Mouse (Mus musculus): ENCODE results near the gene Luc7l2. TPM values are rescaled to one million over a fixed set of nuclear protein-coding genes. Genes with fewer than 3 reads are reported as not detected.

The Luc7l2 gene
- 33.6 and 39.0 TPM in 2 replicates for polyA plus RNA-seq (2012; rRNA removed)

DNA sequence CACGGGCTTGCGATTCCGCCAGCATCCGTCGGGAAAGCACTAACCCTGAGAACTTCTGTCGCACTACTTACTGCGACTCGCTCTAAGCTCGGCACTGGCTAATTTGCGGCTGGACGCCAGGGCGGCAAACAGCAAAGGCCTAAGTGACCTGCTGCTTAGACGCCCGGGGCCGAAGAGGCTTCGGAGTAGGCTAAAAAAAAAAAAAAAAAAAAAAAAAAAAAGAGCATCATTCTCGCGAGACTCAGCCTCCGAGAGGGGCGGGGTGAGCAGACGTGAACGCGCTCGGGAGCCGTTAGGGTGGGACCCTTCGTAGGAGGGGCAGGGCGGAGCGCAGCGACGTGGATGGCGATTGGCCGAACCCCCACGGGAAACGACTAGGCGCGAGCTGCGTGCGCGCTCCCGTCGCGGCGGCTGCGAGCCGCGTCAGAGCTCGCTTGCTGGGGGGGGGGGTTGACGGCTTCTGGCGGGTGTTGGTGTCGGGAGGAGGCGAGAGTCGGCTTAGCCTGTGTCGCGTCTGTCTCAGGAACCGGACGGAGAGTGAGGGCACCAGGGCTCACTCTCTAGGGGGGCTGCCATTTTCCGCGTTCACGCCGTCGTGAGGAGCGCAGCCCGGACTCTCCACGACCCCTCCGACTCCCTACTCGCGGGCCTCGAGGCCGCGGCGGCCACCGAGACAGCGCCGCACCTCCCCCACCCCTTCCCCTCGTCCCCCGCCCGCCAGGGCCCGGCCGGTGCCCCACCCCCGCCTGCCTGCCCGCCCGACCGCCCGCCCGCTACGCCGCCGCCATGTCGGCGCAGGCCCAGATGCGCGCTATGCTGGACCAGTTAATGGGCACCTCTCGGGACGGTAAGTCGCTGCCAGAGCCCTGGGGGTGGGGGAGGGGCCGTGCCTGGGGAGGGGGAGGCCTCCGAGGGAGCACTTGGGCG, at the start of gene Luc7l2:
Gene Luc7l2, plus strand, starts transcription at position 273 of the 927 bp plus-strand sequence.
- H3K4me1 ChIP-seq (ENCODE audit: control insufficient read depth, insufficient read depth, low read length), result peaks cover 3% of the 10 kb centered on the region; the same call in 1 of the 2 replicates
- under 1% methylated on average over 98 of the region's 98 CpGs for WGBS
- TF ChIP-seq POLR2A (IDR thresholded peaks at IDR 0.05; ENCODE audit: borderline replicate concordance, extremely low read depth, low read depth, low read length) (peak; percentile 94), CTCF (IDR thresholded peaks at IDR 0.05; ENCODE audit: insufficient read depth, low read length) (no peak)
- DNase-seq, result peak; percentile 89
- peak within 1 kb of the TSS; percentile 86 for H3K4me3 ChIP-seq (replicated peaks; ENCODE audit: extremely low read depth, low read depth, low read length)

DNA sequence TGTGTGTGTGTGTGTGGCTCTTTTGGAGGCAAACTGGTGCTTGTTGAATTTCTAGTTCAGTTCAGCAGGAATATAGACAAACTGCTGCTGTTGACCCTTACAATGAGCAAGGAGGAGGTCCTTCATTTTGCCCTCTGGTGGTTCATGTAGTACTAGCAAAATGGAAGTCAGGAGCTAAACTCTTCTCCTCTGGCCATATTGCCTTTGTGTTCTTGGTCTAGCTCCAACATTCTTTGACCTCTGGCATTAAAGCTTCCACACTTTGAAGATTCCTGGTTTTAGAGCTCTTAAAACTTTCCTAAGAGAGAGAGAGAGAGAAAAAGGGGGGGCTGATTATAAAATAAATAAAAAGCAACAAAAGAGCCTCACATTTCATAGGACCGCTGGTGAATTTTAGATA, 39.0 kb upstream of the Luc7l2 start:
- WGBS, result 75% methylated on average over 1 of the region's 1 CpGs
- no peak for TF ChIP-seq CTCF (IDR thresholded peaks at IDR 0.05; ENCODE audit: insufficient read depth, low read length)
- no peak for DNase-seq
- Histone ChIP-seq H3K4me3 (replicated peaks; ENCODE audit: extremely low read depth, low read depth, low read length) (no peak overlapping the region), H3K4me1 (ENCODE audit: control insufficient read depth, insufficient read depth, low read length) (no peaks in the 10 kb centered on the region)

DNA sequence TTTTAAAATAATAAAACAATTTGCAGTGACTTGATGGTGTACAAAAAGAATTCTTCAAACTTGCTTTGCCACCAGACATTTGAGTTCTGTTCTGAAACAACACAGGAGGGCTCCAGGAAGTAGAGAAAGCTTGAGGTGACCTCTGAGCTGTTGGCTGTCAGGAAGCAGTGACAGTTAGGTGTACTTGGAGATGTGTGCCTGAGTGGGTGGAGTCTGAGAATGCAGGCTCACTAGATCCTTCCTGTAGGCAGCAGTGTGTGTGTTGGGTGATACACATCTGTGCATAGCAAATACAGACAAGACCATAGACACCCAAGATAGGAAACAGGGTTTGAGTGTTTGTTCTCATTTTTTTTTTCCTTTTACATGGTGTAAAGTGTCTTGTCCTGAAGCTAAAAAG, 38.3 kb upstream of the Luc7l2 start:
- DNase-seq, result no peak
- TF ChIP-seq POLR2A (IDR thresholded peaks at IDR 0.05; ENCODE audit: borderline replicate concordance, extremely low read depth, low read depth, low read length), result no peak
- TF ChIP-seq CTCF (IDR thresholded peaks at IDR 0.05; ENCODE audit: insufficient read depth, low read length), result no peak
- Histone ChIP-seq H3K4me1 (ENCODE audit: control insufficient read depth, insufficient read depth, low read length) (no peaks in the 10 kb centered on the region), H3K4me3 (replicated peaks; ENCODE audit: extremely low read depth, low read depth, low read length) (no peak overlapping the region)

- Histone ChIP-seq H3K4me1 (ENCODE audit: control insufficient read depth, insufficient read depth, low read length) (no peaks in the 10 kb centered on the region), H3K4me3 (replicated peaks; ENCODE audit: extremely low read depth, low read depth, low read length) (no peak overlapping the region)
- TF ChIP-seq CTCF (IDR thresholded peaks at IDR 0.05; ENCODE audit: insufficient read depth, low read length), result no peak
- TF ChIP-seq POLR2A (IDR thresholded peaks at IDR 0.05; ENCODE audit: borderline replicate concordance, extremely low read depth, low read depth, low read length), result no peak
- no peak for DNase-seq
- 83% methylated on average over 4 of the region's 4 CpGs for WGBS
These were observed 35.9 kb upstream of the Luc7l2 start for GRCm38 (mm10) chr6:38515201-38515600.

- 33% methylated on average over 8 of the region's 8 CpGs for WGBS
These were observed 27.3 kb upstream of the Luc7l2 start for GRCm38 (mm10) chr6:38523851-38524250.

GRCm38 (mm10) chr6:38531211-38531820, 19.8 kb upstream of the Luc7l2 start:
- WGBS, result 50% methylated on average over 5 of the region's 5 CpGs
- DNase-seq, result peak; percentile 25

More at GRCm38 (mm10) chr6:38523851-38524250, 27.3 kb upstream of the Luc7l2 start:
- no peak overlapping the region for H3K4me3 ChIP-seq (replicated peaks; ENCODE audit: extremely low read depth, low read depth, low read length)
- no peak for TF ChIP-seq CTCF (IDR thresholded peaks at IDR 0.05; ENCODE audit: insufficient read depth, low read length)
- no peak for TF ChIP-seq POLR2A (IDR thresholded peaks at IDR 0.05; ENCODE audit: borderline replicate concordance, extremely low read depth, low read depth, low read length)
- H3K4me1 ChIP-seq (ENCODE audit: control insufficient read depth, insufficient read depth, low read length), result no peaks in the 10 kb centered on the region
- DNase-seq, result peak; percentile 25

GRCm38 (mm10) chr6:38532500-38533420, 18.4 kb upstream of the Luc7l2 start:
- DNase-seq, result peak; percentile 66
- TF ChIP-seq CTCF (IDR thresholded peaks at IDR 0.05; ENCODE audit: insufficient read depth, low read length), result no peak
- H3K4me1 ChIP-seq (ENCODE audit: control insufficient read depth, insufficient read depth, low read length), result no peaks in the 10 kb centered on the region
- peak overlapping the region; percentile 76 for H3K4me3 ChIP-seq (replicated peaks; ENCODE audit: extremely low read depth, low read depth, low read length)
- WGBS, result 10% methylated on average over 25 of the region's 25 CpGs

More at GRCm38 (mm10) chr6:38531211-38531820, 19.8 kb upstream of the Luc7l2 start:
- Histone ChIP-seq H3K4me3 (replicated peaks; ENCODE audit: extremely low read depth, low read depth, low read length) (no peak overlapping the region), H3K4me1 (ENCODE audit: control insufficient read depth, insufficient read depth, low read length) (no peaks in the 10 kb centered on the region)
- TF ChIP-seq POLR2A (IDR thresholded peaks at IDR 0.05; ENCODE audit: borderline replicate concordance, extremely low read depth, low read depth, low read length), result no peak
- 0 out of 2 replicates have a peak, but pooled peaks have one; percentile 3 for TF ChIP-seq CTCF (IDR thresholded peaks at IDR 0.05; ENCODE audit: insufficient read depth, low read length)

DNA sequence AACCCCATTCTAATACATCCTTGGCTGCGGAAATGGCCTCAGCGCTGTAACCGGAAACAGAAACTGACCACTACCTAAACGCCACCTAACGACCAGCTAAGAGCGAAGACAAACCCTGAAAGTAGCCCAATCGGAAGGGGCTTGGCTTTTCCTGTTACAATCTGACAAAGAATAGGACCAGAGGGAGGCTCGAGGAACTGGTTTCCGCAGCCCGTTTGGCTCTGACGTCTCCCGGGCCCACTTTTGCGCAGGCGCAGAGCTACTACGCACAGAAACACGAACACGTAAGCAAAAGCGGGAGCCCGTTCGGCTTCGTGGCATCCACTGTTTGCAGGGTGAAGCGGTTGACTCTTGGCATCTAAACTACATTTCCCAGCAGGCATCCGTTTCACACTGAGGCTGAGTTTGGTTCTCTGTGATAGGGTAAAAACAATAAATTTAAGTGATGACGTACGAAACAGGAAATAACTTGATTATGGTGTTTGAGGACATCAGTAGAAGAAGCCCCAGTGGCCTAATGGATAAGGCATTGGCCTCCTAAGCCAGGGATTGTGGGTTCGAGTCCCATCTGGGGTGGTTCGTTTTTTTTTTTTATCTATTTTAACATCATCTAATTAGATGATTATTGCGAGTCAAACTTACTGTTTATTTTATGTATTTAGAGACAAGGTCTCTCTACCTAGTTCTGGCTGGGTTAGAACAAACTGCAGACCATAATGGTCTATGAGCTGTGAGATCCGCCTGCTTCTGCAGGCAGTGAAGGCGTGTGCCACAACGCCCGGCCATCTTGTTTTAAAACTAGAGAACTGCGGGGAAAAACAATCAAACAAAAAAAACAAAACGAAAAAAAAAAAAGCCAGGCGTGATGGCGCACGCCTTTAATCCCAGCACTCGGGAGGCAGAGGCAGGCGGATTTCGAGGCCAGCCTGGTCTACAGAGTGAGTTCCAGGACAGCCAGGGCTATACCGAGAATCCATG, 17.4 kb upstream of the Luc7l2 start, which contains the start of gene Fmc1:
Gene Fmc1, plus strand, starts transcription at position 75 of the 978 bp plus-strand sequence.
- TF ChIP-seq POLR2A (IDR thresholded peaks at IDR 0.05; ENCODE audit: borderline replicate concordance, extremely low read depth, low read depth, low read length), result peak; percentile 82
- no peak for TF ChIP-seq CTCF (IDR thresholded peaks at IDR 0.05; ENCODE audit: insufficient read depth, low read length)
- peak; percentile 97 for DNase-seq
- WGBS, result 2% methylated on average over 41 of the region's 41 CpGs
- Histone ChIP-seq H3K4me1 (ENCODE audit: control insufficient read depth, insufficient read depth, low read length) (no peaks in the 10 kb centered on the region), H3K4me3 (replicated peaks; ENCODE audit: extremely low read depth, low read depth, low read length) (peak within 1 kb of the TSS; percentile 89)

Measured in lung, adult 2 months (tissue).